Mouse (Mus musculus) kidney, postnatal 14 days (tissue): ENCODE results near the gene Zfp768.
A peak's percentile ranks its signal among the peaks of the same experiment; 100 is the strongest.
"Not testable (repeated sequence)": the region's sequence is repeated elsewhere in the genome, so short reads cannot be mapped to it uniquely, and the experiment has no call there.

Experiments
- DNase-seq: peaks from one replicate; pipeline ENCODE4 v3.0.0; 2022; ENCODE audit warnings: mixed read lengths

The Zfp768 gene

GRCm38 (mm10) chr7:127355796-127356195 is 10.4 kb upstream of the Zfp768 start:
- DNase-seq = no peak

DNA sequence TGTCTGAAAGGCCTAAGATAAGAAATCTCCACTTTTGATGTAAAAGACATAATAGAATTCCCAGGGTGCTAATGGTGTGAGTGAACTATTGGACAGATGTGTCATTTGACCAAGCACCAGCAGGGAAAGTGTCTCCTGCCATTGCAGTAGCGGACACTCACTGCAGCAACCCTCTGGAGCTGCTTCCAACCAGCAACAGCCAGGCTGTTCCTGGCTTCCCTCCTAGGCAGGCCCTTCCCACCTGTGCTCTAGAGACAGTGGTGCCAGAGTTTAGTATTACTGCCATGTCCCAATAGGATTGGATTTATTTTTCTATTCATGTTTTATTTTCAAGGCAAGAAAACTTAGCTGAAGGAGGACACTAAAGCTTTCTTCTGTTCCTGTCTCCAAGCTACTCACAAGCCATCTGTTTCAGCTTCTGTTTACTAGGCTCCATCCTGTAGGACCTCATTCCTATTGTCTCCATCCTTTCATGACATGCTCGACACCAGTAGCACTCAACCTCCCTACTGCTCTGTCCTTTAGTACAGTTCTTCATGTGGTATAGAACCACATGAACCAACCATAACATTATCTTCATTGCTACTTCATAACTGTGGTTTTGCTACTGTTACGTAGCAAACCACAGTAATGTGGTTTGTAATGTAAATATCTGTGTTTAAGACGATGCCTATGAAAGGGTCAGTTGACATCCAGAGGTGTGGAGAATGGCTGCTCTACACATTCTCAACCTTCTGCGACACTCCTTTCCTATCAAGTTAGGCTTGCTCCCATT is 6.0 kb upstream of the Zfp768 start:
- DNase-seq = no peak

DNA sequence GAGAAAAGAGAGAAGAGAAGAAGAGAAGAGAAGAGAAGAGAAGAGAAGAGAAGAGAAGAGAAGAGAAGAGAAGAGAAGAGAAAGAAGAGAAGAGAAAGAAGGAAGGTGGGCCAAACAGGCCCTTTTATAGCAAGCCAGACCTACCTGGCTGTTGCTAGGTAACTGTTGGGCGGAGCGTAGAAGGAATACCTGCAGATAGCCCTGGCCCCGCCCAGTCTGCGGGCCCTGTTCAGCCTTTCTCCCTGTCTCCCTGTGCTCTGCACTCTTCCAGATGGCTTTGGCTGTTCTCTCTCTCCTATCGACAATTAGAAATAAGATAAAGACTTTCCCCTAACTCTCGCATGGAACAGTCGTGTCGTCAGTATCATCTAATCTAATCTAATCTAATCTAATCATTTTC is 1.3 kb upstream of the Zfp768 start:
- peak; percentile 86 for DNase-seq

DNA sequence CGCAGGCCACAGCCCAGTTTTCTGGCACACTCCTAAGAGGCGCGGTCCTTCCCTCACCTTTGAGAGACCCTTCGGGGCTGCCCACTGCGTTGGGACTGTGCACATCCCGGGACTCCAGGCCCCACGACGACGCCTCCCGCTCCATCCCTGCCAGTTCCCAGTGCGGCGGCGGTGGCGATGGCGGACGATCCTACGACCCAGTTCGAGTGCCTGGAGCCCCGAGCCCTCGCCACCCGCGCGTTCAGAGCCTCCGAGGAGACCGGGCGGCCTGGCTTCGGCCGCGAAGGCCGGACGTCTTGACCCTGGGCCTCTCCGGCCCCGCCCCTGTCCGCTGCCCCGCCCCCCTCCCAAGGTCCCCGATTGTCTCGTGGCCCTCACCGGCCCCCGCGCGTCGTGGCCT is 297 bp downstream of the Zfp768 start:
- peak; percentile 83 for DNase-seq

DNA sequence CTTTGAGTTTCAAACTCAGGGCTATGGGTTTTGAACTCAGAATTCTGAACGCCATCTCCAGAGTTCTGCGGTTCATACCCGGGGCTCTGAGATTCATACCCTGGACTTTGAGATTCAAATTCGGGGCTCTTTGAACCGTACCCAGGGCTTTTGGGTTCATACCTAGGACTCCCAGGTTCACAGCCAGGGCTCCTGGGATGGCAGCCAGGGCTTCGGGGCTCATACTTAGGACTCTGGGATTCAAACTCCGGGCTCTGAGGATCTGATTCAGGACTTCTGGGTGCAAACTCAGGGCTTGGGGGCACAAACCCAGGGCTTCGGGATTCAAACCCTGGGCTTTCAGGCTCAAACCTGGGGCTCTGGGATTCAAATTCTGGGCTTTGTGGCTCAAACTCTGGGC is 1.0 kb downstream of the Zfp768 start:
- peak; percentile 32 for DNase-seq

DNA sequence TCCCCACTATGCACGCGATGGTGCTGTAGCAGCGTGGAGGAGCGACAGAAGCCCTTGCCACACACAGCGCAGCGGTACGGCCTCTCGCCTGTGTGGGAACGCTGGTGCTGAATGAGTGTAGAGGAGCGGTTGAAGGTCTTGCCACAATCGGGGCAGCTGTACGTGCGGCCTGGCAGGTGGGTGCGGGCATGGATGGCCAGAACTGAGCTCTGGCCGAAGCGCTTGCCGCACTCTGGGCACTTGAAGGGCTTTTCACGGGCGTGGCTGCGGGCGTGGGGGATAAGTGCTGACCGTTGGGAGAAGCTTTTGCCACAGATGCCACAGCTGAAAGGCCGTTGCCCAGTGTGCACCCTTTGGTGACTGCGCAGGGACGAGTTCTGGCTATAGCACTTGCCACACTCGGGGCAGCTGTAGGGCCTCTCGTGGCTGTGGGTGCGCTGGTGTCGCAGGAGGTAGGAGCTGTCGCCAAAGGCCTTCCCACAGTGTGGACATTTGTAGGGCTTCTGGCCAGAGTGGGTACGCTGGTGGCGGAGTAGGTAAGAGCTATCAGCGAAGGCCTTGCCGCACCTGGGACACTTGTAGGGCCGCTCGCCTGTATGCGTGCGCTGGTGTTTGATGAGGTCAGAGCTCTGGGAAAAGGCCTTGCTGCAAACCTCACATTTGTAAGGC is 1.9 kb downstream of the Zfp768 start:
- peak; percentile 15 for DNase-seq

DNA sequence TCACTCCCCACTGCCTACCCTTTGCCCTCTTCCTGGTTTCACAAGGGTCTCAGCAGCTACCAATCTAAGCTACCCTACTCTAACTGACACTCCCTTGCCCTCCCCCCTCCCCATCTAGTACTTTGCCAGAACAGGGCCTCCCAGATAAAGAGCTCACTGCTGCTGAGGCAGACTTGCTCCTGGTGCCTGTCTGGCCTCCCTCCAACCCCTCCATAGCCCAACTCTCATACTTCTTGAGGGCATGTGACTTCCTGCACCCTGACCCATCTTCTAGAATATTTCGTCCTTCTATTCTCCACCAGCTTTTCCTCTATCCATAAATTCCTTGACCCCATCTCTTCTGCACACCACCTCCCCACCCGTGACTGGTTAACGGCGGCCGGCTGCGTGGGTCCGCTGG is 2.5 kb downstream of the Zfp768 start:
- DNase-seq = no peak

DNA sequence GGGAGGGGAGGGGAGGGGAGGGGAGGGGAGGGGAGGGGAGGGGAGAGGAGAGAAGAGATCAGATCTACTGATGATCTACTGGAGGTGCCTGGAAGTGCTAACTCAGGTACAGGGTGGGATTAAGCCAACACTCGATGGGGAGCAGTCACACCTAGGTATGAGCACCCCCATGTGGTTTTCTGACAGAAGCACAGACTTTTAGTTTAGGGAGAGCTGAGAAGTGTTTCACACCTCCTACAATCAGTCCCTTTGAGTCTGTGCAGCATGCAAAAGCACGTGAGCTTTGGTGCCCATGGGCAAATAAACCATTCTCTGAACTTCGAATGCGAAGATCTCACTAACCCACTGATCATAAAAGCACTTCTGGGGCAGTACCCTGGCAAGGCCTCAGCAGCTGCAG is 3.1 kb downstream of the Zfp768 start:
- DNase-seq = peak; percentile 47

GRCm38 (mm10) chr7:127341861-127342260 is 3.5 kb downstream of the Zfp768 start:
- not testable (repeated sequence) for DNase-seq

- DNase-seq = peak; percentile 74
Measured at GRCm38 (mm10) chr7:127341356-127341755, 4.0 kb downstream of the Zfp768 start.

GRCm38 (mm10) chr7:127337636-127338035 is 7.8 kb downstream of the Zfp768 start:
- DNase-seq = peak; percentile 40

GRCm38 (mm10) chr7:127335604-127336003 is 9.8 kb downstream of the Zfp768 start:
- no peak for DNase-seq

DNA sequence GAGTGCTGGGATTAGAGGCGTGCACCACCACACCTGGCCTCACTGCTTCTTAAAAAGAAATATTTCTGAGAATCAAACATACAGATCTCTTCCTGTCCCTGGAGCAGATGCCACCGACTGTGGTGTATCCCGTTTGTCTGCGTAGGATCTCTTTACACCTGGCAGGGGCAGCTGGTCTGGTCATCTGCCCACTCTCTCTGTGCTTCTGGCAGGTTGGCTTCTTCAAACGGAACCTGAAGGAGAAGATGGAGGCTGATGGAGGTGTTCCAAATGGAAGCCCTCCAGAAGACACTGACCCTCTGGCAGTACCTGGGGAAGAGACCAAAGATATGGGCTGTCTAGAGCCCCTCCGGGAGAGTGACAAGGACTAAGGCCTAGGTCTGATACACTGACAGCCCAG is 12.1 kb downstream of the Zfp768 start:
- no peak for DNase-seq

GRCm38 (mm10) chr7:127326685-127327084 is 18.7 kb downstream of the Zfp768 start:
- peak; percentile 41 for DNase-seq

DNA sequence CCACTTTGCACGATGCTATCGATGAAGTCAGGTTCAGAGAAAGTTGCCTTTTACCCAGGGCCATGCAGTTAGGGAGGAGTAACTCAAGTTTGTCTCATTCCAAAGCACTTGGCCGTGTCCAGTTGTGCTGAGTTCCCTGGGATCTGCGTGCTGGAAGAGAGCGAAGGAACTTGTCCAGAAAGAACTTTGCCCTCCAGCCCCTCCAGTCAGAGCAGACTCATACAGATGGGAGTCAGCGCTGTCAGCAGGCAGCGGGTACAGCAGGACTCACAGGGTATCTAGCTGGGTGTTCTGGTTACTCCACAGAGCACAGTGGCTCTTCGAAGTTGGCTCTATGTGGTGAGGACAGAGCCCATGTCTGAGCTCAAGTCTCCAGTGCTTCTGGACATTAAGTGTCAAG is 19.8 kb downstream of the Zfp768 start:
- peak; percentile 54 for DNase-seq

DNA sequence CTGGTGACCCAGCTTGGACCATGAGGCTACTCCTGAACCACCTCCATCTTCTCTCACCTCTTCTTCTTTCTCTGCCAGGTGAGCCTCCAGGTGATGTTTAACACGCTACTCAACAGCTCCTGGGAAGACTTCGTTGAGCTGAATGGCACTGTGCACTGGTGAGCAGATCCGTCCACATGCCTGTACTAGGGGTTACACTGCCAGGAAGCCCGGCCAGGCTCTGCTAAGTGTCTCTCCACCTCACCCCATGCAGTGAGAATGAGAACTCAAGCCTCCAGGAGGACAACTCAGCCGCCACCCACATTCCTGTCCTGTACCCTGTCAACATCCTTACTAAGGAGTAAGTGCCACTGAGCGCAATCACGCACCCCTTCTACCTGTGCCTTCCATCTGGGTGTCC is 20.4 kb downstream of the Zfp768 start:
- no peak for DNase-seq

DNA sequence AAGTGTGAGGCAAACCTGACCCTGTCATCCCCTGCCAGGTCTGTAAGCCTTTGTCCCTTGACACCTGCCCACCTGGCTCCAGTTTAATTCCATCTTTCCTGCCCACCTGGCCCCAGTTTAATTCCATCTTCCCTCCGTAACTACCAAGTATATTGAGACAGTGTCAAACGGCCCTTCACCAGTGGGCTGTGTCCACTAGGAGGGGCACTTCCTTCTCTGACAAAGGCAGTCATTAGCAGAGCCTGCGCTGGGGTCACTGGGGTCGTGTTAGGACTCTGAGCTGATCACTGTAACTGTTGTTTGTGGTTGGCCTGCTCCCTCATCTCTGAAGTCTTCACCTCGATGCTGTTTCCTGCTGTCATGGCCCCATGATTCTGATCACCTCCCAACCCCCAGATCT is 23.3 kb downstream of the Zfp768 start:
- peak; percentile 27 for DNase-seq

DNA sequence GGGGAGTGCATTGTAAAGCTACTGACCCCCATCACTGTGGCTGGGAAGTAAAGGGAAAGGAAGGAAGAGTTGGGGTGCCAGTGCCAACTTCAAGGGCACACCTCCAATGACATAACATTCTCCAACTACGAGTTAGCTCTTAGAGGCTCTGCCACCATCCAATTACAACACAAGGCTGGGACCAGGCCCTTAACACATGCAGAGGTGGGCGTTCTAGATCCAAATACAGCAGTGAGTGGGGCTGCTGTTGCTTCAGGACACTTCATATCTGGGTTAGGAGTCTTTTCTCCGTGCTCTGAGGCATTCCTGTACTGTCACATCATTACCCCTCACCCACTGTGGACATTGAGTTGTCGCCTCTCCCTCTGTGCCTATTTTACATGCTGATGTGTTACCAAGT is 24.3 kb downstream of the Zfp768 start:
- no peak for DNase-seq

DNA sequence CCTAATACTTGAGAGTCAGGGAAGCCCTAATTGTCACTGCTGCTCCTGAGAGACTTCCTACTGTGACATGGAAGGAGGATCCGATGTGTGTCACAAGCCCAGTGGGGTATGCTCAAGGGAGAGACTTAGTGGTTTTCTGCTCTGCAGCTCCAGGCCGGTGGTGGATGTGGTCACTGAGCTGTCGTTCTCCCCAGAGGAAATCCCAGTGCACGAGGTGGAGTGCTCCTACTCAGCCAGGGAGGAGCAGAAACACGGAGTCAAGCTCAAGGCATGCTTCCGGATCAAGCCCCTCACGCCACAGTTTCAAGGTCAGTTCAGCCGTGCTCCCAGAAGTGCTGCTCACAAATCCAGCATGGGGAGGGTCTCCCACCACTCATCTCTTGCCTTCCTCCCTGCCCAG is 31.5 kb downstream of the Zfp768 start:
- no peak for DNase-seq

- no peak for DNase-seq
Measured at GRCm38 (mm10) chr7:127309951-127310350, 35.4 kb downstream of the Zfp768 start.

DNA sequence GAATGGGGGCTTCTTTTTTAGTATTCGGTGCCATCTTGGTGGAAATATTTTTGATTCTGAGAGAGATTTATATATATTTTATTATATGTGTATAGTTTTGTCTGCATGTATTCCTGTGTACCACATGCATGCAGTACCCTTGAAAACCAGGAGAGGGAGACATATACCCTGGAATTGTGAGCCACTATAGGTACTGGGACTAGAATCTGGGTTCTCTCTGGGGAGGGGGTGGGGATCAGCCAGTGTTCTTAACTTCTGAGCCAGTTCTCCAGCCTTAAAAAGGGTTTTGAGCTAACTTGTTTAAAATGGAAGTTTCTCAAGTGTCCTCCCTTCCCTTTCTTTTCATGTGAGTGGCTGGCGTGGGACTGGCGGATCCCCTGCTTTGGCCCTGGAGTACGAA is 36.5 kb downstream of the Zfp768 start:
- DNase-seq = peak; percentile 73

DNA sequence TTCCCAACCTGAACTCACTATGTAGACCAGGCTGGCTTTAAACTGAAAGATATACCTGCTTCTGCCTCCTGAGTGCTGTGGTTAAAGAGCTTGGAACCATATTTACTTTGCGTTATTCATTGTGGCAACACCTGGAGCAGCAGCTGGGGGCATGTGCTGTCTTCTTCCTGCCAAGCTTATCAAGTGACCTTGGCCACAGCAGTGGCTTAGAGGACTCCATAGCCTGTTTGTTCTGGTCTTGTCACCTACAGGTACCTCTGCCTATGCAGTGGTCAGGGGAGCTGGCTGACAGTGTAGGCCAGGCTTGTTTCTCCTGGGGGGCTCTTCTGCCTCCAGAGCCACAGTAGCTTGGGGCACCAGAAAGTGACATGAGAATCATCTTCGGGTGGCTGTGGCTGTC is 37.0 kb downstream of the Zfp768 start:
- DNase-seq = no peak

DNA sequence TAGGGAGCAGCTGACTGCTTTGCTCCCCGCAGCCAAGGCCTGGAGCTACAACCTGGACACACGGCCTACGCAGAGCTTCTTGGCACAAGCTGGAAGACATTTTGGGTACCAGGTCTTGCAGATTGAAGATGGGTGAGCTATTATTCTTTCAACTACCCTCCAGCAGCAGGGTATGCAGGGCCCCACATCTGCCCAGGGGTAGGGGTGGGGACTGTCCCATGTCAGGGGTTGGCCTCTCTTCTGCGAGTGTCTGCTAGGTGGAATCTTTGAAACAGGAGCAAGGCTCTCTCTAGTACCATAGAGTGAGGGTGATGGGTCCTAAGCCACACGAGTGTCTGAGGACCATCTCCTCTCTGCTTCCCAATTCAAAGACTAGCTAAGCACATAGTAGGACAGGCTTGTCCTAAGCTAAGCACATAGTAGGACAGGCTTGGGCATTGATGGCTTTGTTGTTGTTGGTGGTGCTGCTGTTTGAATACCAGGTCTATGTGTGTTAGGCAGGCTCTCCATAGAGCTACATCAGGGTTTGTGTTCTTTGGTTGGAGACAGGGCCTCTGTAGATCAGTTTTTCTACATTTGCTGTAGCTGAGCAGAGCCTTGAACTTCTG is 47.7 kb downstream of the Zfp768 start:
- DNase-seq = no peak
